ENCODE assay signal across 1 mouse cellular context in genomic region chr6:113531840-113532404, GRCm38 (mm10).
TF ChIP-seq lines count a peak whose summit lies in the region.

No protein-coding gene starts in this region.

TF ChIP-seq in MEL, 35 proteins besides CTCF, POLR2A, EP300 and RAD21 (continued from another document):
- TF ChIP-seq MAX (IDR thresholded peaks at IDR 0.05; ENCODE audit: low read length) = peak; percentile 70
- no peak for TF ChIP-seq MAFK (IDR thresholded peaks at IDR 0.05; ENCODE audit: borderline replicate concordance, low read depth, low read length)
- TF ChIP-seq HCFC1 (IDR thresholded peaks at IDR 0.05; ENCODE audit: low read depth, low read length) = no peak
- peak; percentile 29 for TF ChIP-seq ZC3H11A (IDR thresholded peaks at IDR 0.05; ENCODE audit: low read depth, low read length)
- TF ChIP-seq NRF1 (IDR thresholded peaks at IDR 0.05; ENCODE audit: insufficient read depth, low read depth, low read length, poor library complexity, severe bottlenecking) = no peak
- TF ChIP-seq ZNF384 (IDR thresholded peaks at IDR 0.05; ENCODE audit: low read depth, low read length) = peak; percentile 65
- TF ChIP-seq CHD1 (IDR thresholded peaks at IDR 0.05; ENCODE audit: low read depth, low read length) = peak; percentile 94; the same call in 1 of the 2 replicates
- TF ChIP-seq POLR2AphosphoS5 (IDR thresholded peaks at IDR 0.05; ENCODE audit: borderline replicate concordance, low read depth, low read length) = no peak
- peak; percentile 14; the same call in 1 of the 2 replicates for TF ChIP-seq SIN3A (IDR thresholded peaks at IDR 0.05; ENCODE audit: low read length)
- TF ChIP-seq SMC3 (IDR thresholded peaks at IDR 0.05; ENCODE audit: low read depth, low read length) = no peak
- peak; percentile 59 for TF ChIP-seq TBP (IDR thresholded peaks at IDR 0.05; ENCODE audit: low read depth, low read length)
- no peak for TF ChIP-seq ZMIZ1 (IDR thresholded peaks at IDR 0.05; ENCODE audit: low read depth, low read length)
- no peak for TF ChIP-seq MEF2A (IDR thresholded peaks at IDR 0.05; ENCODE audit: extremely low read depth, insufficient replicate concordance, low read depth, low read length, poor library complexity, severe bottlenecking)
- no peak for TF ChIP-seq KAT2A (conservative IDR thresholded peaks at IDR 0.05; ENCODE audit: low read depth, low read length)
- TF ChIP-seq MYB (IDR thresholded peaks at IDR 0.05; ENCODE audit: low read depth, low read length) = no peak
- no peak for TF ChIP-seq POLR2AphosphoS2 (IDR thresholded peaks at IDR 0.05; ENCODE audit: low read length)
- TF ChIP-seq ZKSCAN1 (IDR thresholded peaks at IDR 0.05; ENCODE audit: low read depth, low read length) = no peak
- TF ChIP-seq ELF1 (IDR thresholded peaks at IDR 0.05; ENCODE audit: low read depth, low read length) = no peak
- TF ChIP-seq MAZ (IDR thresholded peaks at IDR 0.05; ENCODE audit: low read depth, low read length) = 0 out of 2 replicates have a peak, but pooled peaks have one; percentile 32
- TF ChIP-seq UBTF (IDR thresholded peaks at IDR 0.05; ENCODE audit: borderline replicate concordance, insufficient read depth, low read depth, low read length) = no peak
- TF ChIP-seq RCOR1 (IDR thresholded peaks at IDR 0.05; ENCODE audit: low read depth, low read length) = 0 out of 2 replicates have a peak, but pooled peaks have one; percentile 31
- TF ChIP-seq MXI1 (IDR thresholded peaks at IDR 0.05; ENCODE audit: low read depth, low read length) = peak; percentile 27; the same call in 1 of the 2 replicates
- TF ChIP-seq NELFE (IDR thresholded peaks at IDR 0.05; ENCODE audit: low read depth, low read length) = no peak
- no peak for TF ChIP-seq E2F4 (IDR thresholded peaks at IDR 0.05; ENCODE audit: borderline replicate concordance, low read depth, low read length)
- TF ChIP-seq GABPA (IDR thresholded peaks at IDR 0.05; ENCODE audit: low read depth, low read length) = no peak
- TF ChIP-seq ETS1 (IDR thresholded peaks at IDR 0.05; ENCODE audit: low read depth, low read length) = peak; percentile 29; the same call in 1 of the 2 replicates
- TF ChIP-seq CHD2 (IDR thresholded peaks at IDR 0.05; ENCODE audit: low read length) = no peak
- no peak for TF ChIP-seq USF1 (IDR thresholded peaks at IDR 0.05; ENCODE audit: low read depth, low read length)
- no peak for TF ChIP-seq JUND (IDR thresholded peaks at IDR 0.05; ENCODE audit: low read depth, low read length)
